Mouse (Mus musculus): Measurements from ENCODE around the gene Wsb1. TPM values are rescaled to one million over a fixed set of nuclear protein-coding genes. Genes with fewer than 3 reads are reported as not detected.

The Wsb1 gene
- polyA plus RNA-seq, 1 experiment, result 53.1 TPM

- 81% methylated on average over 10 of the region's 10 CpGs for WGBS
- no peak overlapping the region for H3K27ac ChIP-seq (ENCODE audit: control insufficient read depth, insufficient read depth, low read depth, low read length, poor library complexity)
- peaks cover 4% of the 10 kb centered on the region; the same call in 1 of the 2 replicates for H3K4me1 ChIP-seq (ENCODE audit: control insufficient read depth, insufficient read depth, low read length)
- TF ChIP-seq CTCF (IDR thresholded peaks at IDR 0.05; ENCODE audit: control insufficient read depth, insufficient read depth, low read length) (no peak), POLR2A (IDR thresholded peaks at IDR 0.05; ENCODE audit: borderline replicate concordance, control insufficient read depth, low read depth, low read length) (no peak)
- H3K4me3 ChIP-seq (replicated peaks; ENCODE audit: control insufficient read depth, low read depth, low read length), result no peak overlapping the region
Measured at GRCm38 (mm10) chr11:79229057-79229504, 25.4 kb downstream of the Wsb1 start.

GRCm38 (mm10) chr11:79228089-79228488 lies 26.4 kb downstream of the Wsb1 start:
- Histone ChIP-seq H3K4me1 (ENCODE audit: control insufficient read depth, insufficient read depth, low read length) (peaks cover 4% of the 10 kb centered on the region; the same call in 1 of the 2 replicates), H3K4me3 (replicated peaks; ENCODE audit: control insufficient read depth, low read depth, low read length) (no peak overlapping the region), H3K27ac (ENCODE audit: control insufficient read depth, insufficient read depth, low read depth, low read length, poor library complexity) (no peak overlapping the region)
- whole genome bisulfite sequencing, result 81% methylated on average over 2 of the region's 2 CpGs
- TF ChIP-seq CTCF (IDR thresholded peaks at IDR 0.05; ENCODE audit: control insufficient read depth, insufficient read depth, low read length) (no peak), POLR2A (IDR thresholded peaks at IDR 0.05; ENCODE audit: borderline replicate concordance, control insufficient read depth, low read depth, low read length) (no peak)

- TF ChIP-seq CTCF (IDR thresholded peaks at IDR 0.05; ENCODE audit: control insufficient read depth, insufficient read depth, low read length) (no peak), POLR2A (IDR thresholded peaks at IDR 0.05; ENCODE audit: borderline replicate concordance, control insufficient read depth, low read depth, low read length) (no peak)
- peaks cover 4% of the 10 kb centered on the region; the same call in 1 of the 2 replicates for H3K4me1 ChIP-seq (ENCODE audit: control insufficient read depth, insufficient read depth, low read length)
- H3K4me3 ChIP-seq (replicated peaks; ENCODE audit: control insufficient read depth, low read depth, low read length), result no peak overlapping the region
- WGBS, result 74% methylated on average over 8 of the region's 8 CpGs
- no peak overlapping the region for H3K27ac ChIP-seq (ENCODE audit: control insufficient read depth, insufficient read depth, low read depth, low read length, poor library complexity)
Measured at GRCm38 (mm10) chr11:79225371-79226155, 28.9 kb downstream of the Wsb1 start.

- TF ChIP-seq POLR2A (IDR thresholded peaks at IDR 0.05; ENCODE audit: borderline replicate concordance, control insufficient read depth, low read depth, low read length) (no peak), CTCF (IDR thresholded peaks at IDR 0.05; ENCODE audit: control insufficient read depth, insufficient read depth, low read length) (peak; percentile 94)
- peak overlapping the region; percentile 50 for H3K27ac ChIP-seq (ENCODE audit: control insufficient read depth, insufficient read depth, low read depth, low read length, poor library complexity)
- peaks cover 2% of the 10 kb centered on the region; the same call in 1 of the 2 replicates for H3K4me1 ChIP-seq (ENCODE audit: control insufficient read depth, insufficient read depth, low read length)
- H3K4me3 ChIP-seq (replicated peaks; ENCODE audit: control insufficient read depth, low read depth, low read length), result peak overlapping the region; percentile 4
- WGBS, result 12% methylated on average over 18 of the region's 18 CpGs
Measured at GRCm38 (mm10) chr11:79224562-79225280, 29.8 kb downstream of the Wsb1 start.

- no peaks in the 10 kb centered on the region for H3K4me1 ChIP-seq (ENCODE audit: control insufficient read depth, insufficient read depth, low read length)
- H3K4me3 ChIP-seq (replicated peaks; ENCODE audit: control insufficient read depth, low read depth, low read length), result no peak overlapping the region
- WGBS, result 38% methylated on average over 6 of the region's 6 CpGs
- TF ChIP-seq CTCF (IDR thresholded peaks at IDR 0.05; ENCODE audit: control insufficient read depth, insufficient read depth, low read length) (no peak), POLR2A (IDR thresholded peaks at IDR 0.05; ENCODE audit: borderline replicate concordance, control insufficient read depth, low read depth, low read length) (no peak)
- no peak overlapping the region for H3K27ac ChIP-seq (ENCODE audit: control insufficient read depth, insufficient read depth, low read depth, low read length, poor library complexity)
Measured at GRCm38 (mm10) chr11:79223420-79223819, 31.1 kb downstream of the Wsb1 start.

GRCm38 (mm10) chr11:79222661-79223060 lies 31.8 kb downstream of the Wsb1 start:
- no peak overlapping the region for H3K4me3 ChIP-seq (replicated peaks; ENCODE audit: control insufficient read depth, low read depth, low read length)
- WGBS, result 79% methylated on average over 6 of the region's 6 CpGs
- H3K27ac ChIP-seq (ENCODE audit: control insufficient read depth, insufficient read depth, low read depth, low read length, poor library complexity), result no peak overlapping the region
- TF ChIP-seq CTCF (IDR thresholded peaks at IDR 0.05; ENCODE audit: control insufficient read depth, insufficient read depth, low read length) (no peak), POLR2A (IDR thresholded peaks at IDR 0.05; ENCODE audit: borderline replicate concordance, control insufficient read depth, low read depth, low read length) (no peak)
- no peaks in the 10 kb centered on the region for H3K4me1 ChIP-seq (ENCODE audit: control insufficient read depth, insufficient read depth, low read length)

- no peak for TF ChIP-seq CTCF (IDR thresholded peaks at IDR 0.05; ENCODE audit: control insufficient read depth, insufficient read depth, low read length)
- TF ChIP-seq POLR2A (IDR thresholded peaks at IDR 0.05; ENCODE audit: borderline replicate concordance, control insufficient read depth, low read depth, low read length), result no peak
- Histone ChIP-seq H3K4me1 (ENCODE audit: control insufficient read depth, insufficient read depth, low read length) (no peaks in the 10 kb centered on the region), H3K27ac (ENCODE audit: control insufficient read depth, insufficient read depth, low read depth, low read length, poor library complexity) (no peak overlapping the region), H3K4me3 (replicated peaks; ENCODE audit: control insufficient read depth, low read depth, low read length) (no peak overlapping the region)
- WGBS, result 36% methylated on average over 5 of the region's 5 CpGs
Measured at GRCm38 (mm10) chr11:79221641-79222040, 32.8 kb downstream of the Wsb1 start.

- Histone ChIP-seq H3K4me3 (replicated peaks; ENCODE audit: control insufficient read depth, low read depth, low read length) (no peak overlapping the region), H3K4me1 (ENCODE audit: control insufficient read depth, insufficient read depth, low read length) (no peaks in the 10 kb centered on the region), H3K27ac (ENCODE audit: control insufficient read depth, insufficient read depth, low read depth, low read length, poor library complexity) (no peak overlapping the region)
- 73% methylated on average over 8 of the region's 8 CpGs for WGBS
- TF ChIP-seq CTCF (IDR thresholded peaks at IDR 0.05; ENCODE audit: control insufficient read depth, insufficient read depth, low read length) (no peak), POLR2A (IDR thresholded peaks at IDR 0.05; ENCODE audit: borderline replicate concordance, control insufficient read depth, low read depth, low read length) (no peak)
Measured at GRCm38 (mm10) chr11:79218936-79219626, 35.4 kb downstream of the Wsb1 start.

All from bone marrow, adult 2 months (tissue).